Mouse (Mus musculus) stomach, postnatal 0 days (tissue): ENCODE measurements at regions not wholly inside any gene's neighbourhood (a gene's known extent, or its start where the extent isn't known, plus 50 kb on each side); places are given as distances from the start of the nearest gene placed in this dataset.

Source experiments
- ATAC-seq: fragments of 200-750 bp; cut with Nextera tagmentation; 2 replicates; pipeline ENCODE4 v1.8.0; 2017; ENCODE audit not compliant: low FRiP score, low TSS enrichment
- DNase-seq: peaks from one replicate; pipeline ENCODE4 v3.0.0-alpha.2; 2016; ENCODE audit warnings: low spot score
- H3K27ac ChIP-seq: fragments of 300-500 bp; sonication (generic); replicated peaks from 2 replicates; pipeline ENCODE4 v1.5.1; 2014; ENCODE audit warnings: mild to moderate bottlenecking, control low read depth
- H3K27me3 ChIP-seq: fragments of 300-500 bp; sonication (generic); 2 replicates; pipeline ENCODE4 v1.6.1; 2014; ENCODE audit warnings: low read length; ENCODE audit not compliant: control insufficient read depth, insufficient read depth
- H3K36me3 ChIP-seq: fragments of 300-500 bp; sonication (generic); 2 replicates; pipeline ENCODE4 v1.6.1; 2014; ENCODE audit warnings: low read length, mixed read lengths; ENCODE audit not compliant: control insufficient read depth, insufficient read depth
- H3K4me1 ChIP-seq: fragments of 300-500 bp; sonication (generic); replicated peaks from 2 replicates; pipeline ENCODE4 v1.6.1; 2014; ENCODE audit warnings: antibody characterized with exemption; ENCODE audit not compliant: control insufficient read depth, insufficient read depth
- H3K4me2 ChIP-seq: fragments of 300-500 bp; sonication (generic); replicated peaks from 2 replicates; pipeline ENCODE4 v1.6.1; 2014; ENCODE audit warnings: low read depth, mild to moderate bottlenecking, control low read depth, moderate library complexity
- H3K4me3 ChIP-seq: fragments of 300-500 bp; sonication (generic); 2 replicates; pipeline ENCODE4 v1.5.1; 2014; ENCODE audit warnings: low read depth, low read length, control low read depth
- H3K9ac ChIP-seq: fragments of 300-500 bp; sonication (generic); 2 replicates; pipeline ENCODE4 v1.6.1; 2014; ENCODE audit warnings: mild to moderate bottlenecking, low read length, control low read depth, mixed read lengths
- H3K9me3 ChIP-seq: fragments of 300-500 bp; sonication (generic); 2 replicates; pipeline ENCODE4 v1.6.1; 2016; ENCODE audit warnings: low read length; ENCODE audit not compliant: control insufficient read depth
- CTCF ChIP-seq: IDR thresholded peaks from 2 replicates; pipeline ENCODE4 v1.5.1; 2016; ENCODE audit warnings: antibody characterized with exemption, low read depth, mild to moderate bottlenecking, moderate library complexity
- EP300 ChIP-seq: optimal IDR thresholded peaks from 2 replicates; pipeline ENCODE3; 2016; ENCODE audit warnings: antibody characterized with exemption
- WGBS: fragments of 180-500 bp; shearing (Covaris S2); extraction: QIAGEN DNeasy Blood & Tissue Kit; methylation state at CpG from one replicate; pipeline ENCODE4 v1.1.7; 2014; 5-methylcytosine and 5-hydroxymethylcytosine counted together

- peak; percentile 35 for DNase-seq
- WGBS, result 39% methylated on average over 5 of the region's 5 CpGs
- no peak overlapping the region for H3K4me3 ChIP-seq
Measured at GRCm38 (mm10) chr3:41360231-41360630, 195.3 kb upstream of the Jade1 start.

GRCm38 (mm10) chr3:41359458-41359857 lies 196.1 kb upstream of the Jade1 start:
- Histone ChIP-seq H3K4me1 (no peaks in the 10 kb centered on the region), H3K4me3 (no peak overlapping the region), H3K4me2 (no peak overlapping the region), H3K9ac (no peak overlapping the region), H3K27me3 (no peaks in the 10 kb centered on the region), H3K36me3 (no peaks in the 10 kb centered on the region), H3K27ac (no peak overlapping the region), H3K9me3 (no peaks in the 10 kb centered on the region)
- TF ChIP-seq EP300, result no peak
- TF ChIP-seq CTCF, result no peak
- DNase-seq (no peak), ATAC-seq (no peak)
- 54% methylated on average over 4 of the region's 4 CpGs for WGBS

More at GRCm38 (mm10) chr3:41360231-41360630, 195.3 kb upstream of the Jade1 start:
- Histone ChIP-seq H3K27ac (no peak overlapping the region), H3K4me2 (no peak overlapping the region), H3K4me1 (no peaks in the 10 kb centered on the region), H3K9me3 (no peaks in the 10 kb centered on the region), H3K9ac (no peak overlapping the region), H3K27me3 (no peaks in the 10 kb centered on the region), H3K36me3 (no peaks in the 10 kb centered on the region)
- TF ChIP-seq CTCF (no peak), EP300 (no peak)
- ATAC-seq, result no peak

GRCm38 (mm10) chr3:41353021-41353420 lies 202.5 kb upstream of the Jade1 start:
- no peak for ATAC-seq
- Histone ChIP-seq H3K36me3 (no peaks in the 10 kb centered on the region), H3K4me1 (no peaks in the 10 kb centered on the region), H3K9ac (no peak overlapping the region), H3K4me3 (no peak overlapping the region), H3K27me3 (no peaks in the 10 kb centered on the region), H3K4me2 (no peak overlapping the region), H3K9me3 (no peaks in the 10 kb centered on the region), H3K27ac (no peak overlapping the region)
- TF ChIP-seq CTCF, result no peak
- no peak for TF ChIP-seq EP300
- no peak for DNase-seq
- WGBS, result 39% methylated on average over 2 of the region's 2 CpGs

- no peaks in the 10 kb centered on the region for H3K9me3 ChIP-seq
- no peaks in the 10 kb centered on the region for H3K27me3 ChIP-seq
- DNase-seq (no peak), ATAC-seq (no peak)
- H3K27ac ChIP-seq, result no peak overlapping the region
- 94% methylated on average over 4 of the region's 4 CpGs for WGBS
- no peak overlapping the region for H3K9ac ChIP-seq
- H3K4me1 ChIP-seq, result no peaks in the 10 kb centered on the region
- no peaks in the 10 kb centered on the region for H3K36me3 ChIP-seq
- H3K4me3 ChIP-seq, result no peak overlapping the region
- H3K4me2 ChIP-seq, result no peak overlapping the region
- TF ChIP-seq EP300, result no peak
- no peak for TF ChIP-seq CTCF
Measured at GRCm38 (mm10) chr3:41351786-41352185, 203.7 kb upstream of the Jade1 start.

- Histone ChIP-seq H3K4me3 (no peak overlapping the region), H3K4me1 (no peaks in the 10 kb centered on the region), H3K4me2 (no peak overlapping the region), H3K36me3 (no peaks in the 10 kb centered on the region), H3K9me3 (no peaks in the 10 kb centered on the region), H3K27ac (no peak overlapping the region), H3K27me3 (no peaks in the 10 kb centered on the region), H3K9ac (no peak overlapping the region)
- no peak for DNase-seq
- no peak for TF ChIP-seq CTCF
- TF ChIP-seq EP300, result no peak
- no peak for ATAC-seq
- WGBS, result 92% methylated on average over 8 of the region's 8 CpGs
Measured at GRCm38 (mm10) chr3:41351091-41351685, 204.3 kb upstream of the Jade1 start.

GRCm38 (mm10) chr3:41350331-41350730 lies 205.2 kb upstream of the Jade1 start:
- DNase-seq, result no peak
- Histone ChIP-seq H3K27ac (no peak overlapping the region), H3K9ac (no peak overlapping the region), H3K36me3 (no peaks in the 10 kb centered on the region), H3K4me3 (no peak overlapping the region), H3K9me3 (no peaks in the 10 kb centered on the region), H3K4me1 (no peaks in the 10 kb centered on the region), H3K4me2 (no peak overlapping the region), H3K27me3 (no peaks in the 10 kb centered on the region)
- TF ChIP-seq CTCF, result no peak
- TF ChIP-seq EP300, result no peak
- ATAC-seq, result no peak
- 69% methylated on average over 3 of the region's 3 CpGs for WGBS
